Mouse (Mus musculus): Measurements from ENCODE around the gene Dgkg.

Gene Dgkg

DNA sequence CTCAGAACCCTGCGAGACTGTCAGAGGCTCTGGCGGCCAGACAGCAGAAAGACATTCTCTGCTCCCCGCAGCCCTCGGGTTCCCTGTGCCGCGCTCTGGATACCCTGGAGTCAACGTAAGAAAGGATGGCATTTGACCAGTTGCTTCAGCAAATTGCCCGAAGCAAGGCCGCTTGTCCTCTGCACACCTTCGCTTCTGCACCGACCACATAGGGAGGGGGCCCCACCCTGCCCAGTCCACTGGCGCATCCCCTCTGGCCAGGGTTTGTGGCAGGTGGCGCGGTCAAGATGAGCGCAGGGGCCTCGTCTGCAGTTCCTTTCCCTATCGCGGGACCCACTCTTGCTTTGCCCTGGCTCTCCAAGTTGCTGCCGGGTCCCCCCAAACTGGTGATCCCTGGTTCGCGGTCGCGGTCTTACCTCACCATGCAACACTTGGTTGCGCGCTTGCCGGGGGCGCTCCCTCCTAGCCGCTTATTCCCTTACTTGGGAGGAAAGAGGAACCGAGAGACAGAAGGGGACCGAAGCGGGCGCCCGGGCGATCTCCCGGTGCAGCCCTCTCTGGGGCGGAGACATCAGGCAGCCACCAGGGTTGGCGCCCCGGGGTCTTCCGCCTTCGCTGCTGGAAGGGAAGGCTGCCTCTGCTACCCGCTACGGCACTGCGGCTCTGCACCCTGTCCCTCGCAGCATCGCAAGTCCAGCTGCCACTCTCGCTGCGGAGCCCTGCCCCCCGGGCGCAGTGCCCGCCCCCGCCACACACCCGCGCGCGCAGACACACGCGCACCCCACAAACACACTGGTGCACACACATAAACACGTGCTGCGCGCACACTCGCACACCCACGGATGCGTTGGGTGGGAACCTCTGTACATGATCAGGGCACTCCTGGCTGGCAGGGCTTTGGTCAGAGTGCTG lies at the start of gene Dgkg:
Dgkg (minus strand) TSS at position 689 of the 912 bp plus-strand sequence.
- no peak for DNase-seq (ENCODE audit: low read depth, low spot score)

DNA sequence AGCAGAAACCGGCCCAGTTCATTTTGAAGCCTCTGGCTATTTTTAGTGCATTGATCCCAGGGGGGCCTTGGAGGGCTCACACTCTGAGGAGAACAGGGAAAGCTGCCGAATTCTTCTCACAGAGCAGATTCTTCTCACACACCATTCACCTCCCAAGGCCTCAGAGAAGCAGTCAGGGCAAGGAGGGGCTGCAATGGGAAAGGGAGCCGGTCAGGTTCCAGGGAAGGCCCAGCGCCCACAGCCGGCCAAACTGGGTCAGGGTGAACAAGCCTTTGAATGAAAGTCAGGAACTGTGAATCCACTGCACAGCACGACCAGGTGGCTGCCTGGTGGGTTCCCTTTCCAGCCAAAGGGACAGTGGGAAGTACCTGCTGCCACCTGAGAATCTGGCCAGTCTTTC lies 47.9 kb upstream of the Dgkg start:
- no peak for DNase-seq (ENCODE audit: low read depth, low spot score)

DNA sequence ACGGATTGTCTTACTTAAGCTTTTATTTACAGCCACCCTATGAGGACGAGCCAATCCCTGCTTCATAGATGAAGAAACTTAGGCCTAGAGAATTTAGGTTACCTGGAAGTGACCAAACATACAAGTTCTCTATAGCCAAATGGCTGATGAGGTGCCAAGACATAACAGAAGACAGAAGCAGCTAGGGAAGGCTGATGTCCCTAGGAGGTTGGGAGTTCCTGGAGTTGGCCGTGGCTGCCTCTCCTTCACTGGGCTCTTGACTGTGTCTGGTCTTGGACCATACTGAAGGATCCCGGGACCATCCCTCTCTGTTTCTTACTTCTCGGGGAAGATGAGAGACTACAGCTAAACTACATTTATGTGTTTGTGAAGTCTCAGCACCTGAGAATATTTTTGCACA lies 47.1 kb upstream of the Dgkg start:
- DNase-seq (ENCODE audit: low read depth, low spot score): no peak

DNA sequence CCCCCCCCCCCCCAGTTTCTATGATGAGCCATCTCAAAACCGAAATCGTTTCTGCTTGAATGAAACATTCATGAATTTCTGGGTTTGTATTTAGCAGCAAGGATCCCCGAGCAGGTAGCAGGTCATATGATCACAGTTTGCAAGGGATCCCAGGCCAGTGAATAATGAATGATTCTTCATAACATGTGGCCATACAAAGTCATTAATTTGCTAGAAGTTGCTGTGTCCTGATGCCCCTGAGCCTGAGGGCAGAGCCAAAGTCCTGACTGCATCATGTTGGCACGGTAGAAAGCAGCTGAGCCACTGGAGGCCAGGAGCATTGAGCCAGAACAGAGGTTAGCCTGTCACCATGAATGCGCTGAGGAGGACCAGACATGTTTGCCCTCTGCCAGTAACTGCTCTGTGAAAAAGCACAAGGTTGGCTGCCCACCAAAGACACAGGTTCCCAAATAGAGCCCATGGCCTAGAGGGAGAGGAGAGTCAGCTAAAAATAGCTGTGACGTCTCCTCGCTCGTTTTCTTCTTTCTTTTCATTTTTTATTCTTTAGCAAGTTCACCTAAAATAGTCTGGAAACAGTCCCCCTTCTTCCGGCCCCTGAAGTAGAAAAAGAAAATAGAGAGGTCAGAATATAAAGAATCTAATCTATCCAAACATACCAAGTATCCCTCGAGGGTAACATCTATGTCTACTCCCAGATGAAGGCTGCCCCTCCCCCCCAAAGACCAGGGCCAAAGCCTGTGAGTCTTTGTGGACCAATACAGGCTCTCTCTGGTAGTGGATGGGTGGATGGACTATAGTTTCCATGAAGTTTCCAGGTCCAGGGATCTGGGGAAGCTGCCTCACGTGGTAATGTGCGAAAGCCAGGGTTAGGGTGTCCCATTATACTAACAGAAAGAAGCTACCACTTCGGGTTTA lies 42.1 kb upstream of the Dgkg start:
- DNase-seq (ENCODE audit: low read depth, low spot score): no peak

DNA sequence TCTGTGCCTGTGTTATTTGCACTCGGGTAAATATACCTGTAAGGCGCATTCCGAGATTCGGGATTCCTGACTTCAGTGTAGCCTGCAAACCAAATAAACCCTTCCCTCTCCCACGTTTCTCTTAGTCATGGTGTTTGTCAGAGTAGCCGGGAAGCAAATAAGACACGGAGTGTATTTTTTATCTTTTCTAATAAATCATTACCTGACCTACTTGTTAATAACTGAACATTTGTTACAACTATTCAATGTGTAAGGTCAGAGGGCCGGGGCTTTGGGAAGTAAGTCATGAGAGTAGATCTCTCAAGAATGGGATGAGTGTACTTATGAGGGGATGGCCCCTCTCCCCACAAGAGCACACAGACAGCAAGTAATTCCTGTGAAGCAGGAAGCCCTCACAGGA lies 41.1 kb upstream of the Dgkg start:
- no peak for DNase-seq (ENCODE audit: low read depth, low spot score)

DNA sequence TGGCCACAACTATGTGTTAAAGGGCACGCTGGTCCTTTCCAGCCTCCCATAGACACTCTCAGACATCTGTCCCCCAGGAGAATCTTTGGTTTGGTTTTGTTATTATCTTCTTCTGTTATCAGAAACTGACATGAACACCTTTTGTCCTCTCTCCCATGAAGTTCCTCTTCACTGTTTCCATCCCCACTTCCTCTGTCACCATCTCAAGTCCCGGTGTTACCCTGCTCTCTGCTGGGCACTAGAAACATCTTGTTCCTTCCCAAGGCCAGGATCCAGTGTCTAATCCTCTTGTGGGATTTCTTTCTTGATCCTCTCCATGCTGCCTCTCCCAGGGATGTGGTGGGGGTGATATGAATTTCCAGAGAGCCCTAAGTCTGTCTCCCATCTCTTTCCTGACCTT lies 32.6 kb upstream of the Dgkg start:
- no peak for DNase-seq (ENCODE audit: low read depth, low spot score)

DNA sequence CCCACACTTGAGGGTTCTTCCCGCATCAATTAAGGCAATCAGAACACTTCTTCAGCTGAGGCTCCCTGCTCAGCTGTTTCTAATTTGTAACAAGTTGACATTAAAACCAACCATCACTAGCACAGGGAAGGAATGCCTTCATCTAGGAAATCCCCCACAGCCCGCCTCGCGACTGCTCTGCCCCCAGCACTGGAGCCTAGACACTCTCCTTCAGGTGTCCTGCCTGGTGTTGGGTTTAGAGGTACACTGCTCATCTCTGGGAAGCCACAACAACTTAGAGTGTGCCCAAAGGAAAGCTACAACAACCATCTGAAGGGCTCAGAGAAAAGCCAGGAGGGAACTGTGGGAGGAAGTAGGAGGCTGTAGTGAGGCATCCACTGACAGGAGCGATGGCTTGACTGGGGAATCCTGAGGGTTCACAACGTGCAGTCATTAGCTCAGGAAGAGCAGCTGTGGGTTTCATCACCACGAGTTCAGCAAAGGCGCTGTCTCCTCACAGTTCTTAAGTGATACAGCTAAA lies 30.8 kb upstream of the Dgkg start:
- no peak for DNase-seq (ENCODE audit: low read depth, low spot score)

DNA sequence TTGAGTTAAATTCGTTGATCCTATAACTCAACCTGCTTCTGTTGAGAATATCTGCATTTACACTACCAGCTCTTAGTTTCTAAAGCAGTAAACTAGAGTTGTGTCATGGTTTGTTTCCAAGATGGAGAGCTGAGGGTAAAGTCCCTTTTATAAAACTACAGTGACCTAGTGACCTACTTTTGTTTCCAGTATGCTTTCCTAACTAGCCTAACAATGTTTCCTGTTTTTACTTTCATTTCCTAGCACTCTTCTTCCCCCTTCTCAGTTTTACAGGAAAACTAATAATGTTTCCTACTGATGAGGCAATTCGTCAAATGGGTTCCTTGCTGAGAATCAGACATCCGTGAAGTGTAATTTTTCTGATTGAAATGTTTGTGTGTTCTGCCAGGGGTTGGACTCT lies 26.6 kb upstream of the Dgkg start:
- no peak for DNase-seq (ENCODE audit: low read depth, low spot score)

DNA sequence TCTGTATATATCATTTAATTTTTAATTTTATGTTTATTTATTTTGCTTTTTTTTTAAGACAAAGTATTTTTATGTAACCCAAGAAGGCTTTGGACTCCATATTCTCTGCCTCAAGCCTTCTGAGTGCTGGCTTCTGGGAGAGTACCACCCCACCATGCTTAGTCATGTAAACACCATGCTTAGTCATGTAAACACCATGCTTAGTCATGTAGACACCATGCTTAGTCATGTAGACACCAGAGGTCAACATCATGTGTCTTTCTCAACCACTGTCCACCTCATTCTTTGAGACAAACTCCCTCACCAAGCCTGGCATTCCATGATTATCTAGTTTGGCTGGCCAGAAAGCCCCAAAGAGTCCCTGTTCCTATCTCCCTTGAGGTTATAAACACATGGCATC lies 25.7 kb upstream of the Dgkg start:
- no peak for DNase-seq (ENCODE audit: low read depth, low spot score)

DNA sequence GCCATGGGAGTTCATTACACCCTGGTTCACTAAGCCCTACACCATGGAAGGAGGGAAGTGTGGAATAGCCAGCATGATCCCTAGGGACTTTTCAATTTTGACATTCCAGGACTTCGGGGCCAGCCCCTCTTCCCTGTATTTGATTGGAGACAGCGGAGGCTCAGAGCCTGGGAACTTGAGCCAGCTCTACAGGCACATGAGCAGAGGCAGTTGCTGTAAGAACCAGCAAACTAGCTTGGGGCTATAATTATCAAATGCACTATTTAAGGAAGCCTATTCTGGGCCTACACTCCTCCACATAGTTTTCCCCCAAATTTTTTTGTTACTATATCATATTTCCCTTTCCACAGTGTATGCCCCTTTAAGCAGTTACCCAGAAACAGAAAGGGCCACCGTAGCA lies 22.6 kb upstream of the Dgkg start:
- no peak for DNase-seq (ENCODE audit: low read depth, low spot score)

DNA sequence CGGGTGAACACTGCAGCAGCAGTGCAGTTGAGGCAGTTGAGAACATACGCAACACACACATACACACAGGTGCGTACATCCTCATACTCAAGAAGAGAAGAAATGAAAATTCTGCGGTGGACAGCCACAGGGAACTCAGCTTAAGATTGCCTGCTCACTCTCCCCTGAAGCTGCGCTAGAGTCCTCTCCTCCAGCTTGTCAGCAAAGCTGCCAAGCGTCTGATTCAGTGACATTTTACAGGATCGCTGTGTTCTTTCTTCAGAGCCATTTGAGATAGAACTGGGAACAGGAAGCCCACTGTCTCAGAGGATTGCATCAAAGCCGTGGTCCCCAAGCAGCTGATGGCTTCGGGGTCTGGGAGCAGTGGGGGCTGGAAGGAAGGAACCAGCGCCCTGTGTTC lies 17.6 kb upstream of the Dgkg start:
- no peak for DNase-seq (ENCODE audit: low read depth, low spot score)

DNA sequence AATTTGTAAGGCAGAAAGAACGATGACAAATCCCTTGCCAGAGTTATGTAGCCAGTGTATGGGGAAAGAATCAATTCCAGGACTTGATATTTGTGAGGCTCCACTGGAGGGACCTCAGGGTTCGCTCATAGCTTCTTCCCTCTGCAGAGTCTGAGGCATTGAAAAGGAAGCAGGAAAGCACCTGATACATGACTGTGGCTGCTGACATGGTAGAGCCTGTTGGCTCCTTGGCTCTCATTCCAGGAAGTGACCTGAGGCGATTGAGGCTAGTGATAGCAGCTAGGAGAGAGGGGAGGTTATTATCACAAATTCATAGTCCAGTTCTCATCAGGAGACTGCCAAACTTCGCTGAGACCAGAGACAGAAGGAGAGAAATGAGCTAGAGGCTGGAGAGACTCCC lies 17.1 kb upstream of the Dgkg start:
- no peak for DNase-seq (ENCODE audit: low read depth, low spot score)

DNA sequence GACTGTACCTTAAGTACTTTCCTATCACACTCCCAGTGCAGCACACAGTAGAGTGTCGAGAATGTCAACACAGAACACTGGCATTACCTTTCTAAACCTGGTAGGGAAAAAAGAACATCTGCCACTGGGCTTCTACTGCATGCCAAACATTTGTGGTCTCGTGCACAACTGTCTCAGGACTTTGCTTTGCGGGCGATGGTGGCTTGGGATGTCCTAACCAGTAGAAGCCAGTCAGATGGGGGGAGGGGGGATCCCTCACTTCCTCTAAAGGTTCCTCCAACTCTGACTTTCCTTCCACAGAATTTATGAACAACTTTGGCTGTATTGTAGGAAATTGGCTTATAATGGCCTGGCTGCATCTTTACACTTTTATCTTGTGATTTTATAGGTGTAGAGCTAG lies 7.0 kb upstream of the Dgkg start:
- DNase-seq (ENCODE audit: low read depth, low spot score): no peak

DNA sequence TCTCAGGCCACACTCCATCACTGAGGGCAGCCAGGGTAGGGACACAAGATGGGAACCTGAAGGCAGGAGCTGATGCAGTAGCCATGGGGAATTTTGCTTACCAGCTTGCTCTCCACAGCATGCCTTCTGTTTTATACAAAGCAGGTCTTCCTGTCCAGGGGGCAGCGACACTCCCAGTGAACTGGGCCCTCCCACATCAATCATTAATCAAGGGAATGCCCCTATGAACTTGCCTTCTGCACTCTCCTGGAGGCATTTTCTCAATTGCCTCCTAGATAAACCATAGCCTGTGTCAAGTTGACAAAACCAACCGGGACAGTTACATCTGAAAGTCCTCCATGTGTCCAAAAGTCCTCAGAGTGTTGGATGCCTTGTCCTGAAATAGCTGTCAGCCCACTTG lies 6.1 kb upstream of the Dgkg start:
- no peak for DNase-seq (ENCODE audit: low read depth, low spot score)

DNA sequence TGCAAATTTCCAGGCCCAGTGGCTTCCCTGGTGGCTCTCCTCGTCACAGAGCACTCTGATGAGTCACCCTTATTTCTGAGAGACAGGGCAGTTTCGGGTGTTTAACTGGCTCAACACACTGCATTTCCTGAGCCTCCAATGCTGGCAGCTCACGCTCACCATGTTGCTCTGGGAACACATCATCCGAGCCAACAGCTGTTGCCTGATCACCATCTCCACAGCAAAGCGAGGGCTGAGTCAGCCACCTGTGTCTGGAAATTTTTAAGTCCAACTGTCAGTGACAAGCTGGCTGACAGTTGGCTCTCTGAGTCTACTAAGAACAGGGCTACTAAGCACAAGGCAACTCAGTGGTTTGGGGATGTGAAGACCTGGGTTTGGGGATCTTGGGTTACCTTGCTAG lies 4.1 kb upstream of the Dgkg start:
- DNase-seq (ENCODE audit: low read depth, low spot score): no peak

DNA sequence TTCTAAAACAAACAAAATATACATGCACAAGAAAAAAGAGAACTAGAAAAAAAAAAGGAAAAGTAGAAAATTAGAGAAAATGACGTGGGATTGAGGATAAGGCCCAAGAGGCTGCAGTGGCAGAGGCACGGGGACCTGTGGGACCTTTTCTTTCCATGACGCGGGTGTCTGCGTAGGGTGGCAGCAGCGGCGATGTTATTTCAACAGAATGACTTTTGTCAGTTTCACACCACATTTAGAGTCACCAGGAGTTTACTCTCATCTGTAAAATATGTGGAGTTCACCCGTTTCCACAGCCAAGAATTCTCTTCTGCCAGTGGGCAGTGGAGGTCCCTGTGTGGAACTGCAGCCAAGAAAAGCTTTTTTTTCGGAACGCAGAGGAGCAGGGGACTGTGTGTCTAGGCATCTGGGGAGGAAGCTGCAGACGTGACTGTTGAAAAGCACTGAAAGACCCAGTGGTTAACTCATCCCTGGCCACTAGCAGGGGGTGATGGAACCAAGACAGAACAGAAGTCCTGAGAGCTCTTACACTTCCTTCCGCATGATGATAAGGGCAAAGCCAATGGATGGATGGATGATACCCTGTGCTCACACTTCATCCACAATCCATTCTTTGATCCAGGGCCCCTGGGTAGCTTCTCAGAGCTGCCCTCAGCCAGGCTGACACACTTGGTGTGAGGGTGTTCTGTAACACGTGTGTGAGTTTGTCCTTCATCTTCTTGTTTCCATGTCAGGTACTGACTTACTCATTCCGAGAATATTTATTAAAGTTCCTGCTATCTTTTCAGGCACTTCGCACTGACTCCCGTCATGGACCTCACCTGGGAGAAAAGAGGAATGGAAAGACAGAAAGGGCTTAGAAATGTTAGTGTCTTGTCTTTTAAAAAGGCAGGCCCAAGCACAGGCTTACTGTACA lies 1.1 kb upstream of the Dgkg start:
- DNase-seq (ENCODE audit: low read depth, low spot score): no peak

DNA sequence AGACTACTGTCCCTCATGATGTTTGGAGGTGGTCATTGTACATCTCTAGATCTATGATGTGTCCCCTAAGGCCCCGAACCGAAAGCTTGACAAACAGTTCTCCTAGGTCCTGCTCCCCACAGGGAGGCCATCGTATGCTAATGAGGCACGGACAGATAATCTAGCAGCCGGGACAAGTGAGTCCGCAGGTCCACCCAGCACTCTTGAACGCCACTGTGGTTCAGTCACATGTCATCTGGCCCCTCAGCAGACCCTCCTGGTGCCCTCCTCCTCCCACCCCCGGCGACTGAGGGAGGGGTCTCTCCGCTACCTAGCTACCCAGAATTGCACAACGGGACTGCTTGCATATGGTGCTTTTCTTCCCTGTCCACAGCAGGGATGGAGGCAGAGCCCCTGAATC lies 1.2 kb downstream of the Dgkg start:
- no peak for DNase-seq (ENCODE audit: low read depth, low spot score)

DNA sequence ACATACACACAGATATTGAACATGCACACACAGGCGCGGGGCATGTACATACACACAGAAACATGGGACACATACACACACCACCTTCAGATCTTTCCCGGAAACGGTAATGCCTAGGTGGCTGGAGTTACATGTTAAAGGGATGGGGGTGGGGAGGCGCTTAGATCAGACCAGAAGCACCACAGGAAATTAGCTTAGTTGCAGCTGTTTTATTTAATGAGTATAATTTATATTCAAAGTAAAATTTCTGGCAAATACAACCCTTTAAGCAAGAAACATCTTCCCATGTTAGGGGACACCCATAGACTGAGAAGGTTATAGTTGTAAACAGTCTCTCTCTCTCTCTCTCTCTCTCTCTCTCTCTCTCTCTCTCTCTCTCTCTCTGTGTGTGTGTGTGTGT lies 1.8 kb downstream of the Dgkg start:
- DNase-seq (ENCODE audit: low read depth, low spot score): no peak

DNA sequence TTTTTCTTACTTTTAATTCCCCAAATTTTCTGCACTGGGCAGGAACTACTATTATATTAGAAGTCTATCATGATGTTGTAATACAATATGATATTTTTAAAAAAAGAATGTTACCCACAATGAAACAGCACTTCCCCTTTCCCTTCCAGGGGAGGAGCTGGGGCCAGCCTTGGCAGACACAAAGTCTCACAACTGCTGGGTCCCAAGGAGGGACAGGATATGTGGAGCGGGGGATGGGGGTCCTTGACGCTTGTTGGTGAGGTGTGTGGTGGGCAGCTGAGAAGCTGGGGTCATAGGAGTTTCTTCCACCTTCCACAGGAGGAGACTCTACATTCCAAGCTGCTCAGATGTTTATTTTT lies 2.6 kb downstream of the Dgkg start:
- DNase-seq (ENCODE audit: low read depth, low spot score): no peak

DNA sequence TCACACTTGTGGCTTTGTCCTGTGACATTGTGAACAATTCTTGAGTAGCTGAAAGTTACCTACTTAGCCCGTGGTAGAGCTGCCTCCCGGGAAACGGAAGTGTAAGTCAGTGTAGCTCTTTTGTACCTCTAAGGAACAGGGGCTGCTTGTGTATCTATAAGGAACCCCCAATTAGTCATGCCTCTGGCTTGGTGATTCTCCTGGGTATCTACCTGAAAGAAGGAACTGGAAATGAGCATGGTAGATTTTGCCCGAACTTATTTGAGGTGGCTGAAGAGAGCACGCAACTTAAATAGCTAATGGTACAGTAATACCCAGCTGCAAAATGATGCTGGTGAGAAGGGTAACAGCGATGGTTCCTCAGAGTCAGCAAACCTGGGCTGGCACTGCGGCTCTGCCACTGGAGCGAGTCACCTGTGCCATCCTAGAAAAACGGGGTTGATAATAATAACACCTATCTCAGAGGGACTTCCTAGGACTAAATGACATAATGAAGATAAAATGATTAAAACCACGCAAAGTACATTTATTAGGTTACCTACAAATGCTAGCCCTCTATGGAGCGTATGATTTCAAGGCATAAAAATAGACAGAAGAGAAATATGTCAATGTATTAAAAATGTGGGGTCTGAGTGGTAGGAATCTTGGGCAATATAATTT lies 3.1 kb downstream of the Dgkg start:
- DNase-seq (ENCODE audit: low read depth, low spot score): no peak

DNA sequence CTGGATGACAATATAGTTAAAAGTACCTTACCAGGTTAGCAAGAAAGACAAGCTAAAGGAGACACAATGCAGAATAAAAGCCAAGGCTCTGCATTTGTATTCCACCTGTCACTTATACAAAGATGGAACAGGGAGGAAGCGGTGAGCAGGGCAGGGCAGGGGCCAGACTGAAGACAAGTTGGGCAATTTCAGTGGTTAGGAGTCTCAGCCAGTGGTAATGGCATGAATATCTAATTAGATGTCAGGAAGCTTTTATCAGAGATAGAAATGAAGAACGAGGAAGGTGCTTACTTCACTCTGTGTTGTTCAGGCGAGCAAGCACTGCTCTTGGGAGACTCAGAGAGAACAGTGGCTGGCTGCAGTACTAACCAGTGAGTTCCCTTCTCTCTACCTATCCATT lies 5.8 kb downstream of the Dgkg start:
- DNase-seq (ENCODE audit: low read depth, low spot score): no peak

Measured in retina, postnatal 7 days (tissue).